Mouse (Mus musculus) spleen, adult 2 months (tissue): ENCODE results near the gene Dnajb13. TPM values are rescaled to one million over a fixed set of nuclear protein-coding genes. Genes with fewer than 3 reads are reported as not detected.

Source experiments
- DNase-seq, 2 experiments: peaks; one replicate each; pipeline versions ENCODE4 v3.0.0 to v3.0.0-alpha.2; 2012 to 2021; ENCODE audit warnings: low spot score in 2 of 2, low read depth in 1 of 2
- H3K27ac ChIP-seq: fragments of 200-500 bp; 2 replicates; pipeline ENCODE4 v1.5.1; 2012; ENCODE audit warnings: low read length, inconsistent platforms; ENCODE audit not compliant: insufficient read depth
- H3K27me3 ChIP-seq: fragments of 200-500 bp; 2 replicates; pipeline ENCODE4 v1.6.1; 2012; ENCODE audit warnings: mild to moderate bottlenecking, moderate library complexity, low read length, inconsistent platforms; ENCODE audit not compliant: control insufficient read depth, insufficient read depth
- H3K36me3 ChIP-seq: fragments of 200-500 bp; 2 replicates; pipeline ENCODE4 v1.6.1; 2012; ENCODE audit warnings: mild to moderate bottlenecking, low read length, inconsistent platforms; ENCODE audit not compliant: control insufficient read depth, insufficient read depth
- H3K4me1 ChIP-seq: fragments of 200-500 bp; 2 replicates; pipeline ENCODE4 v1.6.1; 2011; ENCODE audit warnings: inconsistent platforms; ENCODE audit not compliant: control insufficient read depth, insufficient read depth, insufficient read length
- H3K4me3 ChIP-seq: fragments of 200-500 bp; 2 replicates; pipeline ENCODE4 v1.5.1; 2011; ENCODE audit warnings: mild to moderate bottlenecking, inconsistent platforms; ENCODE audit not compliant: insufficient read depth, insufficient read length; ENCODE audit errors: extremely low read depth
- CTCF ChIP-seq: fragments of 200-500 bp; IDR thresholded peaks from 2 replicates; pipeline ENCODE4 v1.5.1; 2011; ENCODE audit warnings: mild to moderate bottlenecking, inconsistent platforms; ENCODE audit not compliant: insufficient read depth, insufficient read length, insufficient replicate concordance; ENCODE audit errors: extremely low read depth
- POLR2A ChIP-seq: fragments of 200-500 bp; IDR thresholded peaks from 2 replicates; pipeline ENCODE4 v1.6.1; 2011; ENCODE audit warnings: low read depth, low read length, inconsistent platforms
- WGBS: fragments of 180-500 bp; shearing (Covaris S2); methylation state at CpG from one replicate; pipeline ENCODE4 v1.1.7; 2018; 5-methylcytosine and 5-hydroxymethylcytosine counted together
- polyA plus RNA-seq: library from polyadenylated mRNA; depleted of rRNA; stranded (reverse); fragments of >200 nt; gene quantifications from 2 replicates; pipeline ENCODE4 v1.2.3, GENCODE M21; 2012

The Dnajb13 gene
- polyA plus RNA-seq, 1 experiment = 3.8 TPM

DNA sequence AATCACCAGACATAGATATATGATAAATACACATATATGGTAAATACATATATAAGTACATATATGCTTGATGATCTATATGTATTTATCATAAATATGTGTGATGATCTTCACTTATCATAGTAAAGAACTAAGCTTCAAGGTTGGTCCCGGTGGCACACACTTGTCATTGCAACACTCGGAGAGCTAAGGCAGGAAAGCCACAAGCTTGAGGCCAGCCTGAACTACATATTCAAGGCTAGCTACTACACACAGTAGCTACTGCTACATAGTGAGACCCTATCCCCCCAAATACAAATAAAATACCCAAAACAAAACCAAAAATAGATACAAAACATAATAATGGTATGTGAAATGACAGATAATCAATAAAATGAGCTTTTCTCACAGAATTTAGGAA lies 21.1 kb upstream of the Dnajb13 start:
- TF ChIP-seq POLR2A (no peak), CTCF (no peak)
- H3K36me3 ChIP-seq = peaks cover 10% of the 10 kb centered on the region
- WGBS = 53% methylated on average over 2 of the region's 2 CpGs
- no peak overlapping the region for H3K27ac ChIP-seq
- no peaks in the 10 kb centered on the region for H3K27me3 ChIP-seq
- DNase-seq = no peak
- H3K4me1 ChIP-seq = peaks cover 2% of the 10 kb centered on the region; the same call in 1 of the 2 replicates
- no peak overlapping the region for H3K4me3 ChIP-seq

DNA sequence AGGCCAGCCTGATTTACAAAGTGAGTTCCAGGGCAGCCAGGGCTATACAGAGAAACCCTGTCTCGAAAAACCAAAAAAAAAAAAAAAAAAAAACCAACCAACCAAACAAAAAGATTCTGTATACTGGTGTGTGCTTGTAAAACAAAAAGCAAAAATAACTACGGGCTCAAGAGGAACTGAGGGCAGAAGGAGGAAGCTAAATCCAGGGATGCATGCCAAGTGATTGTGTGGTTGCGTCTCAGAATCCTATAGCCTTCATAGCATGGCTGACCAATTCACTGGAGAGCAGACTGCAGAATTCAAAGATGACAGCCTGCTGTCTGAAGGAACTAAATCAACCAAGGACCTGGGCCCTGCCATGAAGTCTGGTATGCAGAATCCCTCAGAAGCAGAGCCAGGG lies 19.5 kb upstream of the Dnajb13 start:
- Histone ChIP-seq H3K27ac (no peak overlapping the region), H3K4me3 (no peak overlapping the region), H3K27me3 (no peaks in the 10 kb centered on the region), H3K4me1 (peaks cover 2% of the 10 kb centered on the region; the same call in 1 of the 2 replicates), H3K36me3 (peaks cover 5% of the 10 kb centered on the region)
- DNase-seq = no peak
- WGBS = 43% methylated on average over 3 of the region's 3 CpGs
- TF ChIP-seq POLR2A = no peak
- no peak for TF ChIP-seq CTCF

DNA sequence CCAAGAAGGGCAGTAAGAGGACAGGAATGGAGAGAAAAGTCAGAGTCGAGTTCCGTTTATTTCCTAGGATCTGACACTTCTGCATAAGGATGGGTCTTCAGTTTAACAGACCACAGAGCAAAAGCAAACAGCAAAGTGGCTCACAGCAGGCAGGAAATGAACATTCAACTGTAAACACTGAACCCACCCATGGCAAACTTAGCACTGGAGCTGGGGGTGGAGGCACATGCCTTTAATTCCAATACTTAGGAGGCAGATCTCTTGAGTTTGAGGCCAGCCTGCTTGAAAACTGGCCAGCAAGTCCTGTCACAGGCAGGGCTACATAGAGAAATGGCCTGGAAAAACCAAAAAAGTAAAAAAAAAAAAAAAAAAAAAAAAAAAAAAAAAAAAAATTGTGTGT lies 18.7 kb upstream of the Dnajb13 start:
- H3K27me3 ChIP-seq = no peaks in the 10 kb centered on the region
- peaks cover 2% of the 10 kb centered on the region; the same call in 1 of the 2 replicates for H3K4me1 ChIP-seq
- no peak for DNase-seq
- TF ChIP-seq CTCF (no peak), POLR2A (no peak)
- 62% methylated on average over 2 of the region's 2 CpGs for WGBS
- H3K27ac ChIP-seq = no peak overlapping the region
- H3K4me3 ChIP-seq = no peak overlapping the region
- peaks cover 1% of the 10 kb centered on the region; the same call in 1 of the 2 replicates for H3K36me3 ChIP-seq

DNA sequence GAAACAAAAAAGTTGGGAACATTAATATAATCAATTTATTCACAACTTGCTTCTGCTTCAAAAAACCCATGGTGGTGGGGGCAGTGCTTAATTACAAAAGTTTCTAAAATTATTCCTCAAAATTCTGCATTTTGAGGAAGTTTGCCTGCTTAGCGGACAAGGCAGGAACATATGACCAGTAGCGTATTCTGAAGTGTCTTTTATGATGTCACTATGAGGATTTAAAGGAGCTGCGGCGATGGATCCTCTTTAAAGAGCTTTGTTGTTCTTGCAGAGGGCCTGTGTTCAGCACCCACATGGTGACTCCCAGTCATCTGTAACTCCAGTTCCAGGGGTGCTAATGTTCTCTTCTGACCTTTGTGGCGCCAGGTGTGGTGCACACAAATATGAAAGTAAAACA lies 16.0 kb upstream of the Dnajb13 start:
- TF ChIP-seq CTCF (no peak), POLR2A (no peak)
- Histone ChIP-seq H3K4me3 (no peak overlapping the region), H3K27ac (no peak overlapping the region), H3K27me3 (no peaks in the 10 kb centered on the region), H3K36me3 (no peaks in the 10 kb centered on the region), H3K4me1 (no peaks in the 10 kb centered on the region)
- no peak for DNase-seq
- 82% methylated on average over 5 of the region's 5 CpGs for WGBS

DNA sequence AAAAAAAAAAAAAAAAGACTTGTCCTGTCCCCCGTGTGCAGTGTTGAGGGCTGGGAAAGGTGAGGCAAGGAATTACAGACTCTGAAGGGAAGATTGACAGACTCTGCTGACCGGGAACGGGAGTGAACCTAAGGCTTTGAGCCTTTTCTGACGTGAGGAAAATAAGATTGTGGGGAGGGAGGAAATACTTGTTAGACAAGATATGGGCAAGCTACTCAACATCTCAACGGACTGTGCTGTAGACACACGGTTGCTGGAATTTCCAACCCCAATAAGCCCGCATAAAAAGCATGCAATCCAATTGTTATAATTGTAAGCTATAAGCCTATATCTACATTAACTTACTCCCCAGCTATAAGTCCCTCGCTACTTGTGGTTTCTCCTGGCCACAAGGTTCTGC lies 9.9 kb upstream of the Dnajb13 start:
- DNase-seq = no peak
- H3K4me3 ChIP-seq = no peak overlapping the region
- H3K27me3 ChIP-seq = no peaks in the 10 kb centered on the region
- TF ChIP-seq POLR2A = no peak
- TF ChIP-seq CTCF = no peak
- H3K36me3 ChIP-seq = no peaks in the 10 kb centered on the region
- H3K4me1 ChIP-seq = no peaks in the 10 kb centered on the region
- 53% methylated on average over 8 of the region's 8 CpGs for WGBS
- H3K27ac ChIP-seq = no peak overlapping the region

DNA sequence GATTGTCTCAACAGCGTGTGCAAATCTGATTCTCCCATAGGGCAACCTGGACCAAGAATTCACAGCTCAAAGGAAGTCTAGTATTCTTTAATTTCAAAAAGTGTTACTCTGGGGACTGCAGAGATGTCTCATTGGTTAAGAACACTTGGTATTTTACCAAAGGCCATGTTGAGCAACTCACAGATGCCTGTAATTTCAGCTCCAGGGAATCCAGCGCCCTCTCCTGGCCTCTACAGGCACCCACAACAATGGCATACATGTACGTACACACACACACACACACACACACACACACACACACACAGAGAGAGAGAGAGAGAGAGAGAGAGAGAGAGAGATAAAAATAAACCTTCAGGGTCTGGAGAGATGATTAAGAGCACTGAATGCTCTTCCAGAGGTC lies 7.5 kb upstream of the Dnajb13 start:
- Histone ChIP-seq H3K4me3 (no peak overlapping the region), H3K4me1 (no peaks in the 10 kb centered on the region), H3K27me3 (no peaks in the 10 kb centered on the region), H3K27ac (no peak overlapping the region), H3K36me3 (no peaks in the 10 kb centered on the region)
- DNase-seq = no peak
- no peak for TF ChIP-seq POLR2A
- no peak for TF ChIP-seq CTCF
- 75% methylated on average over 3 of the region's 3 CpGs for WGBS

DNA sequence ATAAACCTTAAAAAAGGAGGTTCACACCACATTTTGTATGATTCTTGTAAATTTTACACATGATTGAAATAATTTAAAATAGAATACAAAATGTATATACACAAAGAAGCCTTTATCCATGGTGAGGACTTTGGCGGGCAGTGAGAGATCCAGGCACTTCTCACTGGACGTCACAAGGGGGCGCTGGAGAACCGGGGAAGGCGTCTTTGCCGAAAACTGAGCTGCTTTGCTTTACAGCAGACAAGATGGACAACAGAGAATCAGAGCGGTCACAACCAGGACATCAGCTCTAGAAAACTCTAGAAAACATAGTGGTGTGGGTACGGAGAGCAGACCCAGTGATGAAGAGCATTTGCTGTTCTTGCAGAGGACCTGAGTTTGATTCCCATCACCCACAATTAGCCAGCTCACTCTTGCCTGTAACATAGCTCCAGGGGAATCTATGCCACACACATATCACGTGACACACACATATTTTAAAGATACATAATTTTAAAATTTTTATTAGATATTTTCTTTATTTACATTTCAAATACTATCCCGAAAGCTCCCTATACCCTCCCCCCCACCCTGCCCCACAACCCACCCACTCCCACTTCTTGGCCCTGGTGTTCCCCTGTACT lies 6.0 kb upstream of the Dnajb13 start:
- no peaks in the 10 kb centered on the region for H3K36me3 ChIP-seq
- H3K4me3 ChIP-seq = no peak overlapping the region
- TF ChIP-seq CTCF (peak; percentile 98), POLR2A (no peak)
- 25% methylated on average over 10 of the region's 10 CpGs for WGBS
- peak; percentile 47 to 74 for DNase-seq
- no peak overlapping the region for H3K27ac ChIP-seq
- no peaks in the 10 kb centered on the region for H3K27me3 ChIP-seq
- no peaks in the 10 kb centered on the region for H3K4me1 ChIP-seq
